Mouse (Mus musculus): ENCODE measurements around the gene Psmb5. TPM values are rescaled to one million over a fixed set of nuclear protein-coding genes. Genes with fewer than 3 reads are reported as not detected.

The Psmb5 gene
- polyA plus RNA-seq, 1 experiment from 2014 or later: 251 TPM

- WGBS: under 1% methylated on average over 46 of the region's 46 CpGs
- peak; percentile 99 for DNase-seq (ENCODE audit: low spot score)
- H3K36me3 ChIP-seq (ENCODE audit: insufficient read depth, low read length): no peaks in the 10 kb centered on the region
- H3K27me3 ChIP-seq (replicated peaks; ENCODE audit: insufficient read depth, low read length): no peaks in the 10 kb centered on the region
- H3K4me2 ChIP-seq (replicated peaks; ENCODE audit: low read depth, low read length): peak overlapping the region; percentile 46
- H3K27ac ChIP-seq (ENCODE audit: low read length): peak overlapping the region; percentile 91
- ATAC-seq: peak; percentile 99
- peak overlapping the region; percentile 66 for H3K9ac ChIP-seq (replicated peaks; ENCODE audit: low read depth)
- H3K9me3 ChIP-seq (ENCODE audit: low read length): no peaks in the 10 kb centered on the region
- H3K4me1 ChIP-seq (ENCODE audit: insufficient read depth, low read depth, low read length): no peaks in the 10 kb centered on the region
- peak overlapping the region; percentile 65 for H3K4me3 ChIP-seq (ENCODE audit: low read depth, low read length)
- TF ChIP-seq CTCF (IDR thresholded peaks at IDR 0.05) (peak; percentile 25), EP300 (IDR thresholded peaks at IDR 0.05) (no peak)
Observed at GRCm38 (mm10) chr14:54603038-54603654, 14.7 kb downstream of the Psmb5 start.

- H3K4me3 ChIP-seq (ENCODE audit: low read depth, low read length): peak overlapping the region; percentile 65
- H3K9me3 ChIP-seq (ENCODE audit: low read length): no peaks in the 10 kb centered on the region
- TF ChIP-seq CTCF (IDR thresholded peaks at IDR 0.05) (no peak), EP300 (IDR thresholded peaks at IDR 0.05) (no peak)
- H3K27me3 ChIP-seq (replicated peaks; ENCODE audit: insufficient read depth, low read length): no peaks in the 10 kb centered on the region
- peak overlapping the region; percentile 66 for H3K9ac ChIP-seq (replicated peaks; ENCODE audit: low read depth)
- H3K4me2 ChIP-seq (replicated peaks; ENCODE audit: low read depth, low read length): peak overlapping the region; percentile 46
- no peaks in the 10 kb centered on the region for H3K36me3 ChIP-seq (ENCODE audit: insufficient read depth, low read length)
- ATAC-seq (no peak), DNase-seq (ENCODE audit: low spot score) (no peak)
- peak overlapping the region; percentile 91 for H3K27ac ChIP-seq (ENCODE audit: low read length)
- WGBS: 38% methylated on average over 4 of the region's 4 CpGs
- no peaks in the 10 kb centered on the region for H3K4me1 ChIP-seq (ENCODE audit: insufficient read depth, low read depth, low read length)
Observed at GRCm38 (mm10) chr14:54602613-54603012, 15.2 kb downstream of the Psmb5 start.

- Histone ChIP-seq H3K4me3 (ENCODE audit: low read depth, low read length) (no peak overlapping the region), H3K4me1 (ENCODE audit: insufficient read depth, low read depth, low read length) (no peaks in the 10 kb centered on the region), H3K4me2 (replicated peaks; ENCODE audit: low read depth, low read length) (no peak overlapping the region), H3K27me3 (replicated peaks; ENCODE audit: insufficient read depth, low read length) (no peaks in the 10 kb centered on the region), H3K36me3 (ENCODE audit: insufficient read depth, low read length) (no peaks in the 10 kb centered on the region), H3K9ac (replicated peaks; ENCODE audit: low read depth) (no peak overlapping the region), H3K9me3 (ENCODE audit: low read length) (no peaks in the 10 kb centered on the region), H3K27ac (ENCODE audit: low read length) (no peak overlapping the region)
- ATAC-seq (no peak), DNase-seq (ENCODE audit: low spot score) (no peak)
- TF ChIP-seq EP300 (IDR thresholded peaks at IDR 0.05): no peak
- TF ChIP-seq CTCF (IDR thresholded peaks at IDR 0.05): no peak
- 41% methylated on average over 2 of the region's 2 CpGs for WGBS
Observed at GRCm38 (mm10) chr14:54601601-54602000, 16.2 kb downstream of the Psmb5 start.

DNA sequence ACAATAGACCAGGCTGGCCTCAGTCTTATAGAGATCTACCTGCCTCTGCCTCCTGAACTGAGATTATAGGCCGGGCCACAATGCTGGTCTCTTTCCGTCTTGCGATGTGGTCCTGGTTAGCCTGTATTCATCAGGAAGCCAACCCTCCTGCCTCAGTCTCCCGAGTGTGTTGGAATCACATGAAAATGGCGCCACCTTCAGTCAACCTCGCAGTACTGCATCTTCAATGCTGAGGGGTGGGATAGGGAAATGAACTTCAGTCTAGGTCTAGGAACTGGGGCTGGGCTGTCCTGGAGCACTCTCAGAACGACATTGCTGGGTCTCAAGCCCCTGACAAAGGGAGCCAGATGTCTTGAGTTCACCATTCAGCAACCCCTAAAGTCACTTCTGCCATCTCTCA is 20.7 kb downstream of the Psmb5 start:
- 79% methylated on average over 7 of the region's 7 CpGs for WGBS
- TF ChIP-seq CTCF (IDR thresholded peaks at IDR 0.05) (peak; percentile 72), EP300 (IDR thresholded peaks at IDR 0.05) (no peak)

DNA sequence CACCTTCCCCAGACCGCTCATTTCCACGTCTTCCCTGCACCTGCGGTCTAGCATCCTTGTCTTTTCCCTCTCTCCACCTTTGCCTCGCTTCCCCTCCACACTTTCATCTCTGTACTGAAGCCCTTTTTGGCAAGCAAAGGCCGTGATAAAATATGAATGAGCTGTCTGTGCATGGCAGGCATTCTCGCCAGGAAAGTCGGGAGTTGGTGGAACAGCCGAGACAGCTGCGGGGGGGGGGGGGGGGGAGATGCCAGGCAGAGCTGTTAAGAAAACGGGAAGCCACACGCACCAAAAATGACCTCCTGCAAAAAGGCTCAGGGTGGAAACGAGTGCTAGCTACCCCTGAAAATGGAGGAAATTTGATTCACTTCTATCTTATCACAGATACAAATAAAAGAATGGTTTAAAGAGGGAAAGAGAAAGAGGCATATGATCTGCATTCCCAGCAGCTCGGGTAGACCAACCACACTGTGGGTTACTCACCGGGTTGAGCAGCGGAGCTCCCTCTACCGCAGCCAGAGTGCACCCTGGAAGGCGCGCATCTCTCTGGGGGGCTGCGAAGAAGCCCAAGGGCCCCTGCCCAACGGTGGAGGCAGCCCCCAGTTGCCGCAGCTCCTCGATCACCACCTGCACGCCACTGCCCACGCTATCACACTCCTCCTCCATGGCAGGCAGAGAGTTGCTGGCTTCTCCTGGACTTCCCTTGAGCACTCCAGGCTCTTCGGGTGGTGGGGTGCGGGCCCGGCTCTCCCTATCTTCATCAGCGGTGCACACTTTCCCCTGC is 23.0 kb downstream of the Psmb5 start:
- Histone ChIP-seq H3K27me3 (replicated peaks; ENCODE audit: insufficient read depth, low read length) (no peaks in the 10 kb centered on the region), H3K4me2 (replicated peaks; ENCODE audit: low read depth, low read length) (no peak overlapping the region), H3K9me3 (ENCODE audit: low read length) (no peaks in the 10 kb centered on the region), H3K27ac (ENCODE audit: low read length) (no peak overlapping the region), H3K4me1 (ENCODE audit: insufficient read depth, low read depth, low read length) (no peaks in the 10 kb centered on the region), H3K36me3 (ENCODE audit: insufficient read depth, low read length) (peaks cover 4% of the 10 kb centered on the region; the same call in 1 of the 2 replicates), H3K4me3 (ENCODE audit: low read depth, low read length) (no peak overlapping the region), H3K9ac (replicated peaks; ENCODE audit: low read depth) (no peak overlapping the region)
- WGBS: 66% methylated on average over 28 of the region's 28 CpGs
- ATAC-seq (no peak), DNase-seq (ENCODE audit: low spot score) (no peak)
- TF ChIP-seq EP300 (IDR thresholded peaks at IDR 0.05) (no peak), CTCF (IDR thresholded peaks at IDR 0.05) (no peak)

More for the DNA sequence above, 20.7 kb downstream of the Psmb5 start:
- ATAC-seq (no peak), DNase-seq (ENCODE audit: low spot score) (no peak)
- peaks cover 4% of the 10 kb centered on the region; the same call in 1 of the 2 replicates for H3K36me3 ChIP-seq (ENCODE audit: insufficient read depth, low read length)
- H3K4me1 ChIP-seq (ENCODE audit: insufficient read depth, low read depth, low read length): no peaks in the 10 kb centered on the region
- H3K4me2 ChIP-seq (replicated peaks; ENCODE audit: low read depth, low read length): no peak overlapping the region
- H3K27me3 ChIP-seq (replicated peaks; ENCODE audit: insufficient read depth, low read length): no peaks in the 10 kb centered on the region
- H3K9me3 ChIP-seq (ENCODE audit: low read length): no peaks in the 10 kb centered on the region
- no peak overlapping the region for H3K27ac ChIP-seq (ENCODE audit: low read length)
- H3K9ac ChIP-seq (replicated peaks; ENCODE audit: low read depth): no peak overlapping the region
- H3K4me3 ChIP-seq (ENCODE audit: low read depth, low read length): no peak overlapping the region

DNA sequence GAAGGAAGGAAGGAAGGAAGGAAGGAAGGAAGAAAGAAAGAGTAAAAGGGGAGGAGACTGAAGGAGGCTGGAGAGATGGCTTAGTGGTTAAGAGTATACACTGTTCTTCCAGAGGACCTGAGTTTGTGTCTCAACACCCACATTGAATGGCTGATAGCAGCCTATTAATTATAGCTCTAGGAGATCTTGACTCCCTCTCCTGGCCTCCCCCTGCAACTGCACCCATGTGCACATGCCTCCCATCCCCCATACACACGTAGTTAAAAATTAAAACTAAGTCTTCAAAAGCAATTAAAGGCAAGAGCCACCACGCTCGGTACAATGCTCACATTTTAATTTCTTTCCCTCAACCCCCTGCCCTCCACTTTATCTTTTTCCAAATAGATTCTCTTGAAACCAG is 23.8 kb downstream of the Psmb5 start:
- H3K4me2 ChIP-seq (replicated peaks; ENCODE audit: low read depth, low read length): no peak overlapping the region
- WGBS: 90% methylated on average over 3 of the region's 3 CpGs

More for the DNA sequence above, 23.8 kb downstream of the Psmb5 start:
- no peak for ATAC-seq
- TF ChIP-seq EP300 (IDR thresholded peaks at IDR 0.05) (no peak), CTCF (IDR thresholded peaks at IDR 0.05) (peak; percentile 46)
- H3K9me3 ChIP-seq (ENCODE audit: low read length): no peaks in the 10 kb centered on the region
- peaks cover 4% of the 10 kb centered on the region; the same call in 1 of the 2 replicates for H3K36me3 ChIP-seq (ENCODE audit: insufficient read depth, low read length)
- no peak overlapping the region for H3K4me3 ChIP-seq (ENCODE audit: low read depth, low read length)
- H3K27me3 ChIP-seq (replicated peaks; ENCODE audit: insufficient read depth, low read length): no peaks in the 10 kb centered on the region
- no peak overlapping the region for H3K9ac ChIP-seq (replicated peaks; ENCODE audit: low read depth)
- H3K27ac ChIP-seq (ENCODE audit: low read length): no peak overlapping the region
- DNase-seq (ENCODE audit: low spot score): no peak
- H3K4me1 ChIP-seq (ENCODE audit: insufficient read depth, low read depth, low read length): no peaks in the 10 kb centered on the region

All from lung, postnatal 0 days (tissue).